Mouse (Mus musculus): ENCODE results near the gene Ajap1.

The Ajap1 gene

GRCm38 (mm10) chr4:153482459-153483338 lies at the start of gene Ajap1:
Gene Ajap1 (minus strand): TSS chr4:153482811.
- DNase-seq: no peak

DNA sequence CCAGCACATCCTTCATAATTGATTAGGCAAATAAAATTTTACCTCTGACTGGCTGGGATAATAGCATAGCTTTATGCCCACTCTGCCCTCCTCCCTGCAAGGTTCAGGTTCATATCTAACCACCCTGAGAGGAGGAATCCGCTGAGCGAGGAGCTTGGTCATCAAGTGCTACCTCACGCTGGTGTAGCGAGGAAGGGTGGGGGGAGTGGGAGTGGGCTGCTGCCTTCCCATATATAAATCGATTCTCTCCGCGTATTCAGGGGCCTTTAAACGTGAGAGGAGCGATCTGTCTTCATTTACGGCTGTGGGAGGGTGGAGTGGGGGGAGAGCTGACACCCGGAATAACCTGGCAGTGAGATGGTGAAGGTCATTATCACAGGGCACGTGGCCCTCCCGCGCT lies 47.9 kb upstream of the Ajap1 start:
- DNase-seq: no peak

DNA sequence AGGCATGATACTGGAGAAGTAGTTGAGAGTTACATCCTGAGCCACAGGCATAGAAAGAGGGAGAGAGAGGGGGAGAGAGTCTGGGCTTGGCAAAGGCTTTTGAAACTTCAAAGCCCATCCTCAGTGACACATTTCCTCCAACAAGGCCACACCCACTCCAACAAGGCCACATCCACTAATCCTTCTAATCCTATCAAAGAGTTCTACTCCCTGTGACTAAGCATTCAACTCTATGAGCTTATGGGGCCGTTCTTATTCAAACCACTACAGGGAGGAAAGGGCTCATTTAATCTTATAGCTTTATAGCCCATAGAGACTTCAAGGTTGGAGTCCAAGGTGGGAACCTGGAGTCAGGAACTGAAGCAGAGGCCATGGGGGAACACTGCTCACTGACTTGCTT lies 39.0 kb upstream of the Ajap1 start:
- DNase-seq: no peak

- DNase-seq: no peak
Observed at GRCm38 (mm10) chr4:153519888-153520287, 37.3 kb upstream of the Ajap1 start.

DNA sequence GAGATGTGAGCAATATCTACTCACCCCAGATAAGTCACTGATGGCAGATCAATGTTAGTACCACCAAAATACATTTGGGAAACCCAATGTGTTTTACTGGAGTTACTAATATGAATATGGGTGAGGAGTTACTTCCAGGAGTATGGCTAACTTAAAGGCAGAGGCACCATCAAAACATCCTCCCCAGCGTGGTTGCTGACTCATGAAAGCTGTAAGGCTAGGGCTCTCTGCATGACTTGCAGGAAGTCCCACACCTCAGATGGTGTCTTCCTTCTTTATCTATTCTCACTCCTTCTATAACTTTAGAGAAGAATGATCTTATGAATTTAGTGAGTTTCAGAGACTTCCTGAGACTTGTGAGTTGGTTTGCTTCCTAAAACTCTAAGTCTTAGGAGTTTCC lies 36.7 kb upstream of the Ajap1 start:
- DNase-seq: no peak

- no peak for DNase-seq
Observed at GRCm38 (mm10) chr4:153515786-153516185, 33.2 kb upstream of the Ajap1 start.

GRCm38 (mm10) chr4:153514071-153514470 lies 31.5 kb upstream of the Ajap1 start:
- no peak for DNase-seq

- no peak for DNase-seq
Observed at GRCm38 (mm10) chr4:153511530-153511929, 28.9 kb upstream of the Ajap1 start.

DNA sequence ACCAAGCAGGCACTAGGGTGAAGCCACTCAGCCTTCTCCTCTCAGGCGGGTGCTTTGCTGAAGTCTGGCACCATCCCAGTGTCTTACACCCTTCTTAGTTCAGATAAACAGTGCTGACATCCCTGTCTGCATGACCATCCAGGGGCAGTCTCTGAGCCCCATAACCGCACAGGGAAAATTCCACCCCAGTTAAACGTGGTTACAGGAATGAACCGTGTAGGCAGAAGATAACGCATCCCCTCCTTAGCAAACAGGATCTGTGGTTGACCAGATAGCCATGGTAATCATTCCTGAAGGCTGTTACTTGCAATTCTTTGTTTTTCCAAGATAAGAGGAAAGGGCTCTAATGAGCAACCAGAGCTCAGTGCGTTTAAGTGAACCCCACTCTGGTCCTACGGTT lies 19.3 kb upstream of the Ajap1 start:
- DNase-seq: no peak

DNA sequence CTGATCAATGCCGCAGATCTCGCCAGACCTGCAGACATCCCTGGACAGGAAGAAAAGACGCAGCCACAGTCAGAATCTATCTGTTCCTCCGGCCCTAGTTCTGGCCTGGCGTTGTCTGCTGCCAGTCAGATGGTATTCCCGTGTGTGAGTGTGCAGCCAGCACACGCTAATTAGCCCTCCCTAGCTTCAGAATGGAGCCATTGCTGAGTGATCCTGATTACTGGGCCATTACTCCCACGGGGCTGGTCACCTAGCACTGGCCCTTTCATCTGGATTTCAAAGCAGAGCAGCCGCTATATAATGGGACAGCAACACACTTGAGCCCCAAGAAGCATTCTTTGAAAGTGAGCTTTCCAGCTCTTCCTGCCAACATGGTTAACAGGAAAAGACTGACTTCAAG lies 9.8 kb upstream of the Ajap1 start:
- DNase-seq: no peak

GRCm38 (mm10) chr4:153489116-153489515 lies 6.5 kb upstream of the Ajap1 start:
- peak; percentile 93 for DNase-seq

DNA sequence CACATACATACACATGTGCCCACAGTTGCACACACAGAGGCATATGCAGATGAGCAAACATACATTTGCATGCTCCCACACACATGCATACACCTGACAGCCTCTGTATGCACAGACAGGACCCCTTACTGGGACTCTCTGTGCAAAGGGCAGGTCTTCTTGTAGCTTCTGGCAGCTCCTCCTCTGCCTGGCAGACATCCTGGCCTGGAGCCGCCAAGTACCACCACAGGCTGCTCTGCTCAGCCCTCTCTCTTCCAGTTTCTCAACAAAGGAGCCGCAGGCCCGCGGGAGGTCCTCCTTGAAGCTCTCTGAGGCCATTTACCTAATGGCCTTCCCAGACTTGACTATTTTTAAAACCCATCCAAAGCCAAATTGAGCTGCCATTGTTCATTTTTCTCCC lies 3.3 kb upstream of the Ajap1 start:
- DNase-seq: no peak

GRCm38 (mm10) chr4:153484392-153484791 lies 1.8 kb upstream of the Ajap1 start:
- DNase-seq: peak; percentile 90

DNA sequence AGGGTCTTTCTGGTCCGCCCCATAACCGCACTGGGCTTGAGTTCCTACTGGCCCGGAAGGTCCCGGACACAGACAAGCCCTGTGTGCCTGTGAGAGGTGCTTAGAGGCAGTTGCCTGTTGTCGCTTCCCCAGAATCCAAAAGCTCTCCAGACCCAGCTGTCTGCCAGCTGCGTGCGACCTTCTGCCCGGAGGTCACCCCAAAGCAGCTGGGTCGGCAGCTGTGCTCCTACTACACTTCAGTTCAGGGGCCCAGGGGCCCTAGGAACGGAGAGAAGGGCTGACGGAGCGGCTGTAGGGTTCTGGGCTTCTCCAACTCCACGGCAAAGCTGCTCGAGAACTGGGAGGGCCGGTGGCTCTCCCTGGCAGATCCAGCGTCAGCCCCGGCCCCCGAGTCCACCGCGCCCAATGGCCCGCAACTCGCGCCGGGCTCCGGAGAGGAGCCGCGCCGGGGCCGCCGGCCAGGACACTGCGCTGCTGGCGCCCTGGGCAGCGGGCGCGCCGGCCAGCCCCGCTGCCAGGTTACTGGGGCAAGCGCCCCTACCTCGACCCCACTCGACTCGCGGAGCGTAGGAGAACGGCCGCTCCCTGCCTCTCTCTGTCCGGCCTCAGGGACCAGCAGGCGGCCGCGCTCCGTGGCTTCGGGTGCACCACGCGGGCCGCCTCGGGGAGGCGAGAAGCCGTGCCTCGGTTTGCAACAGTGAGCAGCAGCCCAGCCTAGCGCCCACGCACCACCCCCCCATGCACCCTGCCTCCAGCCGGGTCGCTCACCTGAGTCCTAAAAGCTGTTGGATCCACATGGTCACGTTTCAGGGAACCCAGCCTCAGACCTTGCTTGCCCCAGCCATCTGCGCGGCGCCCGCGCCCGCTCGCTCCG lies 1.0 kb downstream of the Ajap1 start:
- DNase-seq: no peak

DNA sequence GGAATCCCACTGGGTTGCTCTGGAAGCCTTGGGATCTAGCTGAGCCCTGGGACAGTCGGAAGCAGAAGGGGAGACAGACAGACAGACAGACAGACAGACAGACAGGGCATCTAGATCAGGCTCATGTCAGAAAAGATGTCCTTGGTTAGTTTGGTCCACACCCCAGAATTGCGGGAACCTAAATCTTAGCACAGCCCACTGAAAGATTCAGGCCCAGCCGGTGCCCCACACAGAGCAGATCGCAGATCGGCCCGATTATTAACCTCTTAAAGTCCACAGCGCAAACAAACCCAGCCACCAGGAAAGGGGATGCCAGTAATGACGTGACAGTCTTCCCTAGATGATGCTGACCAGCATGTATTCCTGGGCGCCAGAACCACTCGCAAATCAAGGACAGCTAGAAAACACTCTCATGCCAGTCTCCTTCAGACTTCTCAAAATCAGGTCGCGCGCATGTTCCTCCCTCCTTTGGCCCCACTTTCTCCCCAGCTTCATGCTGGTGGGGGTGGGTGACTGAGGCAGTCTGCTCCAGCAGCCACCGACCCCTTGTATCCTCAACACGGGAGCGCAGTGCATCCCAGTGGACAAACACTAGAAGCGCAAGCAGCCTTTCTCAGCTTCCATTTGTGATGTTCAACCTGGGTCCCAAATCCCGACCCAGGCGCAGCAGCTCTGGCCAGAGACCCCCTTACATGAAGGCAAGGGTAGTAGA lies 1.9 kb downstream of the Ajap1 start:
- no peak for DNase-seq

GRCm38 (mm10) chr4:153479144-153479543 lies 3.5 kb downstream of the Ajap1 start:
- DNase-seq: no peak

GRCm38 (mm10) chr4:153473480-153474252 lies 8.9 kb downstream of the Ajap1 start:
- DNase-seq: no peak

DNA sequence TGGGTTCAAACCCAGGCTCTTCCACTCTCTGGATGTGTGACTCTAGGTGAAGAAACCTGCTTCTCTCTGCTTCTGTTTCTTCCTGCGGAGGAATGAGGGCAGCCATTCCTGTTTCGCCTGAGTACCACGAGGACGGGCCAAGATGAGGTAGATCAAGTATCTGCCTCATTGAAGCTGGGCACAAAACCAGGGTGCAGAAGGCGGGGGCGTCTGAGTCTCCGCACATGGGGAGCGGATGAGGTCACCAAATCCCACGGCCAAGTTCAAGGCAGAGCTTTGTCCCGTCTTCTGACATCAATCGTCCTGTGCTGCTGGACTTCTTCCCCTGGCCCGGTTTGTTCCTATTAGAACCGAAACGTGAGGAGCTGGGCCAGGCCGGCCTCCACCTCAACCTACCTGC lies 12.9 kb downstream of the Ajap1 start:
- DNase-seq: no peak

DNA sequence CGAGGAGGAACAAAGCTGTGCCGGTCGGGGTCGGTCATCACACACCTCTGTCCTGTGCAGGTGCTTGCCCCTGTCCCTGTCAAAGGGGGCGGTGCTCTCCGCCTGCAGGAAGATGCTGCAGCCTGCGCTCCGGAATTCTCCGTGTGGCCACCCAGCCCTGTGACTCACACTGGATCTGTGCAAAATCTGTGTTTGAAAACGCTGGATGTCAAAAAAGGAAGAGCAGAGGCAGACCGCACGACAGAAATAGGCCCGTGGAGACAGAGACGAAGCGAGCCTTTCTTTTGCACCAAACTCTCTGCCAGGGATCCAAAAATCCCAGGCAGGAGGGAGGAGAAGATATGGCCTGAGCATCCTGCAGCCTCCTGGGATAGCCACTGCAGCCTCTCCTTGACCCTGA lies 22.7 kb downstream of the Ajap1 start:
- DNase-seq: no peak

DNA sequence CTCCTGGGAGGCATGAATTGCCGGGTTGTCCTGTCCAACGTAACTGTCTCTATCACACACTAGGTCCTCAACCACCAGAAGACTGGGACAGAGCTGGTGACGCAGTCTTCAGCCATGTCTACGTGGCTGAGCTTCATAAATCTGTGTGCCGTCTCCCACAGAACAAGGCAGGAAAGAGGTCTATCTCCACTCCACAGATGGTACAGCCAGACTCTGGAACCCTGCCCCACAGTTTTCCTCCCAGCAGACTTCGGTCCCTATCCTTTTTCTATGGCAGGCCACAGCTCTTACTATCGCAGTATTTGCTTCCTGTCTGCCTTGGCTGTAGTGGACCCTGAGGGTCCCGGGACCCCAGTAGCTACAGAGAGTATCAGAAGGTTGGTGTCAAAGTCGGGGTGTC lies 23.1 kb downstream of the Ajap1 start:
- DNase-seq: no peak

DNA sequence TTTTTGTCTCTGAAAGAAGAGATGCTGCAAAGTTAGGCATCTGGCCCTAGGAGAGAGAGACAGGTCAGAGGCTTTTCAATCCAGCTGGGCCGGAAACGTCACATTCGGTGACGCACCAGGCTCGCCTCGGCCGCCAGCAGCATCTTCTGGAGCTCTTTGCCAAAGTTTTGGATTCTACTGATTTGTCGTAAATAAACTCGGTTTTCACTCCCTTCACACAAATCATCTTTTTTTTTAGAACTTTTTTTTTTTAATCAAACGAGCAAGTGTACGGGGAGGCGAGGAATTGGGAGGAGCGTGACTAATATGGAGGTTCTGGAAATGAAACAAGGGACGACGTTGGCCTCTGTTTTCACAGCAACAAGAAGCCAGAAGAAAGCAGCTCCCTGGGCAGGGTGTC lies 23.8 kb downstream of the Ajap1 start:
- DNase-seq: no peak

- no peak for DNase-seq
Observed at GRCm38 (mm10) chr4:153453496-153453895, 29.1 kb downstream of the Ajap1 start.

DNA sequence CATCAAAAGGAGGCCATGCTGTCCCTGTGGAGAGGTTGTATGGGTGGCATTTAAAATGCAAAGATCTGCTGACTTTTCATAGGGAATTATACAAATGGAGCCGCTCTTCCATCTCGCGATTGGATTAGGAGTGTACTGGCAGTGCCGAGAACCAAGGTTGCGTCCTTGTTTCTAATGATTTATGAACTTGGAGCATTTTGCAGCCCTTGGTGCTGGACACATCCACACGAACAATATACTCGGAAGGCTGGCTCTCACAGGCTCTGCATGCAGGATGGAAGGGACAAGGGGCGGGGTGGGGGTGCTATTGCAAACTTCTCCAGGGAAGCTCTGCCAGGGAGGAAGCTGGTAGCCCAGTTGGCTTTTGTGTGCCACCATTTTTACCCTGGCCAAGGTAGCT lies 31.1 kb downstream of the Ajap1 start:
- no peak for DNase-seq
